Mouse (Mus musculus) thymus, adult 2 months (tissue): ENCODE data around the gene Med28. TPM values are rescaled to one million over a fixed set of nuclear protein-coding genes. Genes with fewer than 3 reads are reported as not detected.
A peak's percentile ranks its signal among the peaks of the same experiment; 100 is the strongest.

Experiments
- DNase-seq: peaks from one replicate; pipeline ENCODE4 v3.0.0; 2021
- H3K27ac ChIP-seq: fragments of 200-500 bp; 2 replicates; pipeline ENCODE4 v1.5.1; 2012; ENCODE audit warnings: low read length, control low read depth; ENCODE audit not compliant: control insufficient read depth, insufficient read depth
- H3K27me3 ChIP-seq: fragments of 200-500 bp; 2 replicates; pipeline ENCODE4 v1.6.1; 2012; ENCODE audit warnings: mild to moderate bottlenecking, low read length, moderate library complexity, mixed read lengths; ENCODE audit not compliant: control insufficient read depth, insufficient read depth
- H3K36me3 ChIP-seq: fragments of 200-500 bp; 2 replicates; pipeline ENCODE4 v1.6.1; 2012; ENCODE audit warnings: mild to moderate bottlenecking, low read length, moderate library complexity; ENCODE audit not compliant: control insufficient read depth, insufficient read depth
- H3K4me1 ChIP-seq: fragments of 200-500 bp; replicated peaks from 2 replicates; pipeline ENCODE4 v1.6.1; 2012; ENCODE audit warnings: low read length; ENCODE audit not compliant: control insufficient read depth, insufficient read depth
- H3K4me3 ChIP-seq: fragments of 200-500 bp; 2 replicates; pipeline ENCODE4 v1.5.1; 2012; ENCODE audit warnings: mild to moderate bottlenecking, low read length, control low read depth, moderate library complexity; ENCODE audit not compliant: control insufficient read depth, insufficient read depth
- CTCF ChIP-seq: fragments of 200-500 bp; IDR thresholded peaks from 2 replicates; pipeline ENCODE4 v1.5.1; 2012; ENCODE audit warnings: mild to moderate bottlenecking, control low read depth, low read length, moderate library complexity, borderline replicate concordance; ENCODE audit not compliant: control insufficient read depth, poor library complexity, insufficient read depth; ENCODE audit errors: extremely low read depth
- POLR2A ChIP-seq: fragments of 200-500 bp; IDR thresholded peaks from 2 replicates; pipeline ENCODE4 v1.6.1; 2012; ENCODE audit warnings: mild to moderate bottlenecking, low read length, control low read depth, moderate library complexity; ENCODE audit not compliant: control insufficient read depth, poor library complexity, insufficient read depth; ENCODE audit errors: extremely low read depth
- WGBS: fragments of 180-500 bp; shearing (Covaris S2); methylation state at CpG from one replicate; pipeline ENCODE4 v1.1.7; 2018; 5-methylcytosine and 5-hydroxymethylcytosine counted together
- polyA plus RNA-seq: library from polyadenylated mRNA; depleted of rRNA; stranded (reverse); fragments of >200 nt; gene quantifications from 2 replicates; pipeline ENCODE4 v1.2.3, GENCODE M21; 2012

Gene Med28
- polyA plus RNA-seq, 1 experiment = 125 TPM

DNA sequence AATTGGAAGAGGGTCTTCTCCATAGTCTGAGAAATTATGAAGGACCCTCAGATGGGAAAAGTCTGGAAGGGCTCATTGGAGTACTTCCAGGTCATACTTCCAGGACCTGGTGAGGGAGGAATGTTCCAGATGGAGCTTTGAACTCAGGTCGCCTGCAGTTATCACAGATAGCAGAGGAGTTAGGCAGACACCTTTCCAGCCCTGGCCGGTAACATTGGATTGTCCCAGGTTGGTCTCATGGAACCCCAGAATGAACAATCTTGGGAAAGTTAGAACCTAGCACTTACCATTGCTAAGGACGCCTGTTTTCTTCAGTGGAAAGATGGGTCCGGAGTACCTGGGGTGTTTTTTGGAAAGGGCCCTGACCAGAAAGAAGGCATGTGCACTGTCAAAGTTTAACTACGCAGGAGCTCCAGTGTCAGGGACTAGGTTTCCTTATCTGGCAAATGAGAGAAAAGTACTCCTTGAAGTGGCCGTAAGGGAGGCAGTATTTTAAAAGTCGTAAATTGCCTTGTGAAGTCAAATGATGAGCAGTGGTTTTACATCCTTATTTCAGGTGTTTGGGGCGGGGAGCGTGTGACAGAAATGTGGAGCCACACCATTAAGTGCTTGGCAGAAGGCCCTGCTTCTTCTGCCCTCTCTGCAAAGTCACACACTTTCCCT is 25.8 kb upstream of the Med28 start:
- H3K36me3 ChIP-seq = no peaks in the 10 kb centered on the region
- TF ChIP-seq CTCF (no peak), POLR2A (no peak)
- H3K27me3 ChIP-seq = no peaks in the 10 kb centered on the region
- peak overlapping the region; percentile 77; the same call in 1 of the 2 replicates for H3K4me3 ChIP-seq
- WGBS = 88% methylated on average over 9 of the region's 9 CpGs
- H3K4me1 ChIP-seq = peaks cover 6% of the 10 kb centered on the region
- H3K27ac ChIP-seq = no peak overlapping the region
- DNase-seq = no peak

DNA sequence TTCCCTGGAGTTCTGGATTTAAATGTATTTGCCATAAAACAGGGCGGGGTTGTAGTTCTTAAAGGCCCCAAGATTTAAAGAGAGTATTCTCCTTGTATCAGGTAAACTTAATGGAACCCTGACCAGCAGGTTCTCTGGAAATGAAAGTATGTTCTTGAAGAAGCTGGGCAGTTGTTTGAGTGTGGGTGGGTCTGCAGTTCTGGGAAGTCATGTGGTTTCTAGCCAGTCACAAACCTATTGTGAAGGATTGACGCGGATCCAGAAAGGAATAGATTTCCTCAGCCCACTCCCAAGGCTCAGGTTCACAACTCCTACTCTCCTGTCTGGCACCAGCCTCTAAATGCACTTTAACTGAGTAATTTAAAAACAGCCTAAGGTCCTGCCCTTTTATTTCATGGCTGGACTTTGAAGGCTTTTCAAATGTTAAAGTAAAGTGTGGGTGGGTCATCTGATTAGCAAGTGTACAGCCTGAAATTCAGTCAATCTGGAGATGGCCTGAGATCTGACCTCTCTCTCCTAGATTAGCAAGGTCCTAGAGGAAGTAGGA is 24.5 kb upstream of the Med28 start:
- H3K27me3 ChIP-seq = no peaks in the 10 kb centered on the region
- H3K36me3 ChIP-seq = no peaks in the 10 kb centered on the region
- TF ChIP-seq POLR2A (no peak), CTCF (no peak)
- WGBS = 90% methylated on average over 3 of the region's 3 CpGs
- H3K4me3 ChIP-seq = no peak overlapping the region
- DNase-seq = no peak
- peaks cover 6% of the 10 kb centered on the region for H3K4me1 ChIP-seq
- H3K27ac ChIP-seq = no peak overlapping the region

DNA sequence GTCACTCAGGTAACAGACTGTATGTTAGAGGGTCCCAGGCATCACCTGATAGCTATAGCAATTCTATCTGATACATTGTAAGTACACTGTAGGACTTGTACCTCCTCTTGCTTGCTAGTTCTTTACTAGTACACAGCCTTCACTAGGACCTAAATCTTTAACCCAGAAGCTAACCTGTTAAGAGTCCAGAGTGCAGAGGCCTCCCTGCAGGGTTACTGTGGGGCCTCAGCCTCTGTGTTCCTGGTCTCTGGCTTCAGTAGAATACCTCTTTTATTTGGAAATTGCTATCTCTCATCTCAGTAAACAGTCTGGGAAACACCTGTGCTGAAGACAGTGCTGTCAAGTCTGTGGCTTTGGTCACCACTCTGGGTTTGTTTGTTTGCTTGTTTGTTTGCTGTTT is 24.0 kb upstream of the Med28 start:
- no peaks in the 10 kb centered on the region for H3K36me3 ChIP-seq
- peaks cover 6% of the 10 kb centered on the region for H3K4me1 ChIP-seq
- TF ChIP-seq POLR2A (no peak), CTCF (no peak)
- no peak overlapping the region for H3K27ac ChIP-seq
- H3K27me3 ChIP-seq = no peaks in the 10 kb centered on the region
- no peak for DNase-seq
- no peak overlapping the region for H3K4me3 ChIP-seq

DNA sequence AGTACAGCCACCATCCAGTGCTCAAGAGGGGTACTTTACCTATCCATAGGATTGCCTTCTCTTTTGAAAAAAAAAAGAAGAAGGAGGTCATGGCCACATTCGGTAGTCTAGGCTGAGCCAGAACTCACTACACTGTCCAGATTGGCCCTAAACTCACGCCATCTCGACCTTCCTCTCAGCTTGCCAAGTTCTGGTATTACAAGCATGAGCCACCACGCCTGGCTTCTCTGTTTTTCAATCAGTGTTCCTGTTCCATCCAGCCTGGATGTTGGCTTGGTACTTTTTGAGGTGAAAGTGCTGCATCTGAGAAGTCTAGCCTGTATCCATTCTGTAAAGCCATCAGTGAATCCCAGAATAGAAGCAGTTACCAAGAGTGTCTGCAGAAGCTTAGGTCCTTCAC is 23.6 kb upstream of the Med28 start:
- TF ChIP-seq CTCF (no peak), POLR2A (no peak)
- 92% methylated on average over 4 of the region's 4 CpGs for WGBS
- no peak overlapping the region for H3K4me3 ChIP-seq
- peaks cover 6% of the 10 kb centered on the region for H3K4me1 ChIP-seq
- no peaks in the 10 kb centered on the region for H3K27me3 ChIP-seq
- H3K27ac ChIP-seq = no peak overlapping the region
- DNase-seq = no peak
- H3K36me3 ChIP-seq = no peaks in the 10 kb centered on the region

DNA sequence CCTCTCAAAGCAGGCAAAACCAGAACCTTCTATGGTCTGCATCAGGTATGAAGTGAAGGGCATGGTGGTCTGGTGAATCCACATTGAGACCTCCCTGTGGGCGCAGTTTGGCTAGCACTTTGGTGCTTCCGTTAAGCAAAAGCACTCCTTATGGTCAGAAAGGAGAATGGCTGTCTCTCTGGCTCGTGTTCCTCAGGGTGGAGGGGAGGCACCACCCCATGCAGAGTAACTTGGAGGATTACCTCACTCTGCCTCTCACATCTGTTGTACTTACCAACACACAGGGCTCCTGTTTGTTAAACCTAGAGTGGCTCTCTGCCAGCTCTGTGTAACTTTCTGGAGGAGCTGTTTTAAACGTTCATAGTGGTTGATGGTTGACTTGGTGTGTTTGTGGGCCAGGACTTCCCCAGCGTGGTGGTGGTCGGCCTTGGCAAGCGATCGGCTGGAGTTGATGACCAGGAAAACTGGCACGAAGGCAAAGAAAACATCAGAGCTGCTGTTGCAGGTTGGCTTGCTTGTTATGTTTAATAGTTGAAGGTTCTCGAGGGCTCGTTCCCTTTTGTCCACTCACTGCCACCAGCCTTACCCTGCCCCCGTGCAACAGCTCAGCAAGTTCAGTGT is 23.0 kb upstream of the Med28 start:
- DNase-seq = no peak
- Histone ChIP-seq H3K27ac (no peak overlapping the region), H3K36me3 (no peaks in the 10 kb centered on the region), H3K27me3 (no peaks in the 10 kb centered on the region), H3K4me3 (no peak overlapping the region), H3K4me1 (peaks cover 6% of the 10 kb centered on the region)
- 95% methylated on average over 12 of the region's 12 CpGs for WGBS
- TF ChIP-seq POLR2A = no peak
- TF ChIP-seq CTCF = no peak

DNA sequence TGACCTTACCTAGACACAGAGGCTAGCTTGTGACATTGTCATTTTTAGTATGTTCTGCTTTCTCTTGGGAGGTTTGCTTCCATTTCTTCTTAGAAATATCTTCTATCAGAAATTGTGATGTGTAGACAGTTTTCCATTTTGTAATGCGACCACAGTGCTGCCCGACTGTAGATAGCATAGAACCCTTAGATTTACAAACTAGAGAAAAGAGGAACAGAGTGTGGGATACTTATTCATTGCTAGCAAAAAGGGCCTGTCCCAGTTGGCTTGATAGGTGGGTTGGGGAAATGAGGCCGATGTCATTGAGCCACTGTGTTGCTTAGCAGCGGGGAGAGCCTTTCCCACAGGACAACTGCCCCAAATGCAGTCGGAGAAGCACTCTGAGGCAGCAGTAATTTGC is 22.5 kb upstream of the Med28 start:
- Histone ChIP-seq H3K4me1 (peaks cover 6% of the 10 kb centered on the region), H3K36me3 (no peaks in the 10 kb centered on the region), H3K4me3 (no peak overlapping the region), H3K27ac (no peak overlapping the region), H3K27me3 (no peaks in the 10 kb centered on the region)
- WGBS = 92% methylated on average over 5 of the region's 5 CpGs
- TF ChIP-seq CTCF (no peak), POLR2A (no peak)
- no peak for DNase-seq
